Mouse (Mus musculus) brain, embryonic 14.5 days (tissue): ENCODE results near the gene Arhgef25. TPM values are rescaled to one million over a fixed set of nuclear protein-coding genes. Genes with fewer than 3 reads are reported as not detected.

Experiments
- DNase-seq: peaks from one replicate; pipeline ENCODE4 v3.0.0-alpha.2; 2011; ENCODE audit warnings: low read depth
- CTCF ChIP-seq: fragments of 200-500 bp; IDR thresholded peaks from 2 replicates; pipeline ENCODE4 v1.5.1; 2012; ENCODE audit warnings: inconsistent platforms, mild to moderate bottlenecking, moderate library complexity, borderline replicate concordance; ENCODE audit not compliant: insufficient read depth, insufficient read length; ENCODE audit errors: extremely low read depth
- POLR2A ChIP-seq: fragments of 200-500 bp; IDR thresholded peaks from 2 replicates; pipeline ENCODE4 v1.6.1; 2012; ENCODE audit warnings: mild to moderate bottlenecking, inconsistent platforms, borderline replicate concordance; ENCODE audit not compliant: poor library complexity, insufficient read depth, insufficient read length, severe bottlenecking; ENCODE audit errors: extremely low read depth
- polyA plus RNA-seq: library from polyadenylated mRNA; depleted of rRNA; stranded (reverse); fragments of >200 nt; gene quantifications from 2 replicates; pipeline ENCODE4 v1.2.3, GENCODE M21; 2012; rRNA removed

Gene Arhgef25
- 66.7 and 98.2 TPM in 2 replicates for polyA plus RNA-seq

DNA sequence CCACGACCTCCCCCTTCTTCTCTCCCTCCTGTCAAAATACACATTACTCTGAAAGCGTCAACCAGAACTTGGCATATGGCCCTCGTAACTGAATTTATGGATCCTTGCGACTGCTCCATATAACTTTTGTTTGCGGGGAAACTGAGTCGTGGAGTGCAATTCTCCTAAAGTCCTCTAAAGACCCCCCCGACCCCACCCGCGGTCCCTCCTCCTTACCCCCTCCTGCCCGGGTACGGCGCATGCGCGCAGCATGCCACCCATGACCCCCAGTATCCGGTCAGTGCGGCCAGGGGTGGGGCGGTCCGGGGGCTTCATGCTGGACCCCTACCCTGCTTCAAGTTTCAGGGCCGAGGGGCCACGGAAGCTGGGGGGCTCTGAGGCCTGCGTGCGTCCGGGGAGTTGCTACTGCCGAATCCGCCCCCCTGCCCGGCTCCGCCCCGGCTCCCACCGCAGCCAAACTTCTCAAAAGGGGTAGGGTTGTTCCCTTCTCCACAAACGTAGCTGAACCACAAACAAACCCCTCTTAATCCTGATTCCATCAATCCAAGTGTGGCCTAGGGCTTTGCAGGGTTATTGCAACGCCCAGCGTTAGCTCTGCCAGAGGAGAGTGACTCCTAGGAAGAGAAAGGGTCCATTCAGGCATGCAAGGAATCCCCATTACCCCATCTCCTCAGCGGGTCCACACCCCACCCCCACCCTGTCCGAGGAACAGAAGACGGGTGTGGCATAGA is at the start of gene Arhgef25:
TSS of gene Arhgef25 (minus strand) at position 433 of the 731 bp plus-strand sequence.
- DNase-seq = peak; percentile 57
- TF ChIP-seq POLR2A (no peak), CTCF (no peak)

DNA sequence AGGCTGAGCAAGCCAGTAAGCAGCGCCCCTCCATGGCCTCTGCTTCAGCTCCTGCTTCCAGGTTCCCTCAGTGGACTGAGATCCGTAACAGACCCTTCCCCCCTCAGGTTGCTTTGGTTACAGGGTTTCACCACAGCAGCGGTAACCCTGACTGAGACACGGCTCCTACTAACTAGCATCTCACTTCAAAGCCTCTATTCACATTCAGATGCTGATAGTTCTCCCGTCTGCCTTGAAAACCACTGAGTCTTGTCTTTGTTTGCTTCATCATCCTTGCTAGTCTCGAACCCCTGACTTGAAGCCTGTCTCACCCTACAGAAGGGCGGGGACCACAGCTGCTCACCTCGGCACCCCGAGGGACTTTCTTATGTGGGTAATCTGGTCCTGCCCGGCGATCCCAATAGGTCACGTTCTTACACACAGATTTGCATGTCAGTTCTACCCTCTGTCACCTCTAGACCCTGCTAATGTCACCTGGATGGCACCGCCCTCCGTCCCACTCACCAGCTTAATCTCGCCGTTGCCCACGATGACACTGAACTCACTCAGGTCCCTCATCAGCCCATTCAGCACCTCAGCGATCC is 48.5 kb upstream of the Arhgef25 start:
- TF ChIP-seq CTCF (no peak), POLR2A (no peak)
- no peak for DNase-seq

DNA sequence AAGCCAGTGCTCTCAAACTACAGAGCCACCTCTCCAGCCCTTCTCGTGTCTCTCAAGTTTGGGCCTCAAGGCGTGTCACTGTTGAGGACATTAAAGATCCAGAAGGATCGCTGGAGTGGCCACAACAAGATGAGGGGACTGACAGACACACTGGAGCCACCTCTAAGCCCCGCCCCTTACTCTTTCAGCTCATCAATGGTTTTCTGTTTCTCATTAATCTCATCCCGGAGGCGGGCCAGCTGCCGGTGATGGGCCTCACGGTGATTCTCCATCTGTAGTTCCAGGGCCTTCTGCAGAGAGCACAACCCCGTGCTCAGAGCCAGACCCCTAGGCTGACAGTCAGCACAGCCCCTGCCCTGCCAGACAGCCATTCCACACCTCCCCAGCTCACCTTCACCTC is 46.7 kb upstream of the Arhgef25 start:
- no peak for DNase-seq
- TF ChIP-seq CTCF = no peak
- no peak for TF ChIP-seq POLR2A

DNA sequence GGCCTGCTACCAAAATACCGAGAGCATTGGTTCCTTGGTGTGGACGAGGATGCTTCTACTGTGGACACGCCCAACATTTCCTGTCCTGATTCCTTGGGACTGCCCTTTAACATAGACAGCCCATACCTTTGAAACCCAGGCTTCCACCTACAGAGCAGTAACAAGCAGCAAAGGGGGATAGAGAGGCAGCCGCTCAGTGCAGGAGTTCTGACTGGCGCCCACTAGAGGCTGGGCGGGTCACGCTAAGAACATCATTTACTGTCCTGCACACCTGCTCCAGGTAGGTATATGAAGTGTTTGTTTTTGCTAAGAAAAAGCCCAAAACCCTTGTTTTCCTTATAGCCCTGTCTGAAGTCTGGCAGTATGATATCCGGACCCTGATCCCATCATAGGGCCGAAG is 43.3 kb upstream of the Arhgef25 start:
- TF ChIP-seq CTCF (0 out of 2 replicates have a peak, but pooled peaks have one; percentile 25), POLR2A (no peak)
- no peak for DNase-seq

DNA sequence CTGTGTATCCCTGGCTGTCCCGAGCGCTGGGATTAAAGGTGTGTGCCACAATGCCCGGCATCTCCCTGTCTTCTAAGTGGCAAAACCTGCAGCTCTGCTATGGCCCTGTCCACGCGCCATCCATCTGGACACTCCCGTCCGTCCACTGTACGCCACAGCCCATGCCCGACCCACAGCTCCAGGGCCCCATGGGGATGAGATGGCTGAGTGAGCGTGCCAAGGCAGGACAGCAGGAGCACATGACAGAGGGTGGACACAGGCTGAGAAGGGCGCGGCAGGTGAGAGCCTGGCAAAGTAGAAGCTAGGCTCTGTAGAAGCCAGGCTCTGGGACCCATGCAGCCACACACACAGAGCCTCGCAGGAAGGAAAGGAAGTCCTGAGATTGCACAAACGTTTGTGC is 41.9 kb upstream of the Arhgef25 start:
- DNase-seq = no peak
- TF ChIP-seq CTCF (no peak), POLR2A (no peak)

DNA sequence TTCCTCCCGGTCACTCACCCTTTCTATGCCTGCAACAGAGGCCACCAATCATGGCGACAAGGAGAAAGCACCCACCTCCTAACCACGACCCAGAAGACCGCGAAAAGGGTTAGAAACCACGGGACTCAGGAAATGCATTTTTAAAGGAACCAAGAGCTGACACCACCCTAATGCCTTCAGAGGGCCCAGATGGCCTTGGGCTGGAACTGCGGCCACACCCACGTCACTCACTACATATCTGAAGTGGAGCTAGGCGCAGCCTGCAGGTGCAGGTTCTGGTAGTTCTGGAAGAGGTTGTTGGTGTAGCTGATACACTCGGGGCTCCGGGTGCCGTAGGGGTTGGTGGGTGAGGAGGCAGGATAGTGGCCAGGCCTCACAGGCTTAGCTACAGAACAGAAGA is 40.8 kb upstream of the Arhgef25 start:
- no peak for DNase-seq
- TF ChIP-seq CTCF (no peak), POLR2A (no peak)

DNA sequence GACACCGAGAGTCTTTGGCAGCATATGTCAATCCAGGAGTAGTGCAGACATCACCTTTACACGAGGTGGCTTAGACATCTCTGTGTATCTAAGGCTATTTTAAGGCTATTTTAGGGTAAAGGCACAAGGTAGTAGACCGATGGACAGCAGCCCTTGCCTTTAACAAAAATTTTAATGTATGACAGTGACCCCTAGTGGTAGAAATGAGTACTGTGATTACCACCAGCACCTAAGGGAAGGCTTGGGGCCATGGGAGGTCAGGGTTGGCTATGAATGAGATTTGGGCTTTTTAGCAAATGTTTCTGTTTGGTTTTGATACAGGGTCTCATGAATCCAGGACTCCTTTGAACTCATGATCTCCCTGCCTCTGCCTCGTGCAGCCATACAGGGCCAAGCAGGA is 39.0 kb upstream of the Arhgef25 start:
- TF ChIP-seq CTCF (peak; percentile 71; the same call in 1 of the 2 replicates), POLR2A (no peak)
- peak; percentile 72 for DNase-seq

DNA sequence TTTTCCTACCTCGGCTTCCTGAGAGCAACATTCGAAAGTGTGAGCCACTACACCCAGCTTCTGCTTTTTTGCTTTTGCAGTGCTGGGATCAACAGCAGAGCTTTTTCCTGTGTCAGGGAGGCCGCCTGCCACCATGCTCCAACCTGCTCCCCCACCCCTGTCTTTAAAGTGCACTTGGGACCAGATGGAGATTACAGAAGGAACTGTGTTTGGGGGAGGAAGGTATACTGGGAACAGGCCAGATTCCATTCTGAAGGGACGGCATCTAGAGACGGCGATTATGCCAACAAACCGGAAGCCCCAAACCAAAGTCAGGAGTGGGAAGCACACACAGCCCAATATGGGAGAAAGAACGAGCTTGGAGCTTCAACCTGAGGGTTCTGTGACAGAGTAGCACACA is 37.3 kb upstream of the Arhgef25 start:
- TF ChIP-seq CTCF (no peak), POLR2A (no peak)
- DNase-seq = no peak

DNA sequence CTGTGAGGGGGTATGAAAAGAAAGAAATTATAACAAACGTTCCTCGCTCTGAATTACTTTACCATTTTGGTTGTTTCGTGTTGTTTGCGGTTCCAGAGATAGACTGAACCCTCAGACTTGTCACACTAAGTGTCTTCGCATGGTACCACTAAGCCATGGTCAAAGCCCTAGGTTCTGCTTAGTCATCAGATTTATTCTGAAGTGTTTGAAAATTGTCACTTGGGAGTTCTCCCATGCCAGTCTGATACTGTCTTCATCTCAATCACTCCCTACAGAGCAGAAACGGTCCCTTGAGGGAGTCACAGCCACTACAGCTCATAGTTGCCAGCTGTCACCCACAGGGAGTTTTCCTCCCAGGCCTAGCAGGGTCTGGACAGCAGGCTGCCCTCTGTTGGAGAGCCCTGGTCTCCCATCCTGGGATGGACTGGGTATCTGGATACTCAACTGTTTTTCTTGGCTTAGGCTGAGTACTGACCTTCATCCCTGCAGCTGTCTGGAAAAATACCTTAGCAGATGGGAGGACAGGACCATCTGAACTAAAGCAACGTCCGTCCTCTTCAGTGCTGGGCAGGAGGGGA is 36.5 kb upstream of the Arhgef25 start:
- TF ChIP-seq POLR2A = no peak
- peak; percentile 47; the same call in 1 of the 2 replicates for TF ChIP-seq CTCF
- no peak for DNase-seq

DNA sequence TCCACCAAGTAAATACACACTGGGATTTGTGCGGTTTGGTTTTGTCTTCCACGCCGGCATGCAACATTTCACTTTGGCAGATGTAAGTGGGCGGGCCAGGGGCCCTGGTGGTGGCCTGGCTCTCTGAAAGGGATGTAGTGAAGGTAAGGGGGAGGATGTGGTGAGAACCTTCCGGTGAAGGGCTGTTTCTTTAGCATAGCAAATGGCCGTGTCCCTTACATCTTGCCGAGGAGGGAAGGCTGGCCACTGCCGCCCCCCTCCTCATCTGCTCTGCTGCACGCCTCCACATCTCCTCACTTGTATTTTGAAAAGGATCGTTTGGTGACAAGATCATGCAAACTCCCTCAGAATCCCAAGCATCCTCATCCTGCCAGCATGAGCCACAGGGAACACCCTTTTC is 35.8 kb upstream of the Arhgef25 start:
- TF ChIP-seq CTCF = no peak
- no peak for TF ChIP-seq POLR2A
- DNase-seq = no peak

DNA sequence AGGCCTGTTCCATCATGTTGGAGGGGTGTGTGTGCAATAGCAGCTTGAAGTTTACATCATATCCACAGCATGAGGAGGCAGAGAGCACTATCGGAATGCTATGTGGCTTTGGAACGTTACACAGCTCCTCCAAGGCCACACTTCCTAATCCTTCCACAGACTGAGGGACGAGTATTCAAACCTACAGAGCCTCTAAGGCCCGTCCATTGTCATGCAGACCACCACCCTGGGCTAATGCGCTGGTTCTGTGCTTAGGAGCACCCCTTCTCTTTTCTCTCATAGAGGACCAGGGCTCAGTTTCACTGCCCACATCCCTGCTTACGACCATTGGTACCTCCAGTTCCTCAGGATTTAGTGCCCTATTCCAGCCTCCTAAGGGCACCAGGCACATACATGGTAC is 35.3 kb upstream of the Arhgef25 start:
- no peak for DNase-seq

More for the DNA sequence above, 35.3 kb upstream of the Arhgef25 start:
- TF ChIP-seq POLR2A (no peak), CTCF (no peak)
